Mouse (Mus musculus) retina, embryonic 14.5 days (tissue): ENCODE results near the gene Olfr360.
"Not testable (repeated sequence)": the region's sequence is repeated elsewhere in the genome, so short reads cannot be mapped to it uniquely, and the experiment has no call there.

Source experiments
- DNase-seq: peaks from one replicate; pipeline ENCODE4 v3.0.0-alpha.2; 2015; ENCODE audit warnings: low spot score

Olfr360 gene

GRCm38 (mm10) chr2:37065446-37065845 is at the start of gene Olfr360:
Gene Olfr360, plus strand, starts transcription at chr2:37065746.
- DNase-seq: no peak

- DNase-seq: not testable (repeated sequence)
These were observed 23.6 kb downstream of the Olfr360 start, which contains the start of gene Olfr361 for GRCm38 (mm10) chr2:37089190-37089589. Gene Olfr361, minus strand, starts transcription at chr2:37089290.

- DNase-seq: no peak
These were observed 52.3 kb downstream of the Olfr360 start, which contains the start of gene Olfr362 for GRCm38 (mm10) chr2:37117810-37118209. Gene Olfr362, minus strand, starts transcription at chr2:37117910.
